Mouse (Mus musculus) 416B (cell line): Measurements from ENCODE around the gene Nek4.
A peak's percentile ranks its signal among the peaks of the same experiment; 100 is the strongest.

Experiments used
- DNase-seq: peaks from one replicate; pipeline ENCODE4 v3.0.0; 2011; ENCODE audit warnings: low read depth

The Nek4 gene

DNA sequence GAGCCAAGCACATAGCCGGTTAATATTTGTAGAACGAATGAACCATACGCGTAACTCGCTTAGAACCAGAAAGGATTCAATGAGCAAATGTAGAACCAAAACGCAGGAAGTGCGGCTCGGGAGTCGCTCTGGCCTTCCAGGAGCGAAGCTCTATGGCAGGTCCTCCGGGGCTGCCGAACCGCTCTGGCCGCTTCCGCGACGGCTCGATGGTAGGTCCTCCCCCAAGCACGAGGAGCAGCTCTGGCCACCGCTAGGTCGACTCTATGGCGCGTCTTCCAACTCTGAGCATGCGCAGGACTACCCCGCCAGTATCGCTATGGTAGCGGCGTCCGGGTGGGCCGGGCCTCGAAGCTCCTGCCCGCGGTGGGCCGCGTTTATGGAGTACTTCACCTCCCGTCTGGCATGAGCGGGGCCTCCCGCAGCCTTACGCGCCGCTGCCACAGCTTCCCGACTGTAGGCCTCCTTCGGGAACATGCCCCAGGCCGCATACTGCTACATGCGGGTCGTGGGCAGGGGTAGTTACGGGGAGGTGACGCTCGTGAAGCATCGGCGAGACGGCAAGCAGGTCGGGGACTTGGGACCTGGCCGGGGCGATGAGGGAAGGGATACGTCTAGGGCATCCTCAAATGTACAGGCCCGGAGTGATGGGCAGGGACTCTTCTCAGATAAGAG is at the start of gene Nek4:
Gene Nek4 (plus strand): TSS at position 224 of the 672 bp plus-strand sequence.
- peak; percentile 98 for DNase-seq

DNA sequence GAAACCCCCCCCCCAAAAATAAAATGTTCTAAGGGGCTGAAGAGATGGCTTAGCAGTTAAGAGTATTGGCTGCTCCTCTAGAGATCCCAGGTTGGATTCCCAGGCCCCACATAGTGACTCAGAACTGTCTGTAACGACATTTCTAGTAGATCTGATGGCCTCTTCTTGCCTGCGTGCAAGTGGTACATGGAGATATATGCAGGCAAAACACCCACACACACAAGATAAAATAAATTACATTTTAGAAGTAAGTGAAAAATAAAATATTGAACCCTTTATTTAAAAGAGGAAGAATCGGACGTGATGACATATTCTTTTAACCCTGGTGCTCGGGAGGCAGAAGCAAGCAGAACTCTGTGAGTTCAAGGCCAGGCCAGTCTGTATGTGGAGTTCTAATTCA is 48.5 kb upstream of the Nek4 start:
- DNase-seq: no peak

DNA sequence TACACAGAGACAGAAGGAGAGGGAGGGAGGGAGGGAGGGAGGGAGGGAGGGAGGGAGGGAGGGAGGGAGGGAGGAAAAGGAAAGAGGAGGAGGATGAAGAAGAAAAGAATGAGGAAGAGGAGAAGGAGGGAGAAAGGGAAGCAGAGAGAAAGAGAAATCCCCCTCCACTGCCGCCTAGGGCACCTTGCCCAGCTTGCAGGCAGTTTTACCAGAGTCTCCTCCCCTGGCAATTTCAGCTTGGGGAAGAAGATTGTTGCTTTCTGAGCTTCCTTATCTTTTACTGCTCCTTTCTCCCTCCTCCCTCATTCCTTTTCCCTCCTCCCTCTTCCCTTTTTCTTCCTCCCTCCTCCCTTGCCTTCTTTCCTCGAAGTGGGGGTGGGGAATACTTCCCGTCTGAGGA is 48.1 kb upstream of the Nek4 start:
- no peak for DNase-seq

DNA sequence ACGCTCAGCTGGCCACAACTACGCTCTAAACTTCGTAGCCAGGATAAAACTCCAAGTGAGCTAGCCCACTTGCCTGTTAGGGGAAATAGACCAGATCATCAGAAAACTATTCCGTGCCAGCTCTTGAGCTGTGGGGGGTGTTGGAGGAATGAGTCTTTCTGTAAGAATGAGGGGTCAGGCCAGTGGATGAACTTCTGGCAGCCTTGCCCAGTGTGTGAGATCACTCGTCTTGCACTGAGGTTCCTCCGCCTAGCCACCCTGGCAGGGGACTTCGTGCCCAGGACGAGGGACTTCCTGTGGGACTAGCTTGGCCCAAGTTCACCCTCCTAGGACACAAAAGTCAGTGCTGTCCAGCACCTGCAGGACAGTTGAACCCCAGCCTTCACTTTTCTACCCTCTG is 46.9 kb upstream of the Nek4 start:
- DNase-seq: no peak

DNA sequence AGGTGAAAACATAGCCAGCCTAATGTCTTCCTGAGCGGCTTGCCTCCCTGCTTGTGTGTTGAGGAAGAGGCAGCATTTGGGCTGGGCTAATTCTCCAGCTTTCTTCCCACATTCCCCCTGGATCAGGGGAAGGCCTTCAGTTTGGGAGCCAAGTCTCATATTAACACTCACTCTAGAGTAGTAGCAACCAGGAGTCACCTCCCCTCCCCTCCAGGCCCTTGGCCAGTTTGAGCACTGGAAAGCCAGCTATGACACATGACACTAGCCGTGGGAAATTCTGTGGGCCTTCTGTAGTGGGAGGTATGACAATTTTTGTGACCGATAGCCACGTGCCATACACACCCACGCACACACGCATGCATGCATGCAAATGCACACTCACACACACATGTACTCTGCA is 45.2 kb upstream of the Nek4 start:
- DNase-seq: no peak

DNA sequence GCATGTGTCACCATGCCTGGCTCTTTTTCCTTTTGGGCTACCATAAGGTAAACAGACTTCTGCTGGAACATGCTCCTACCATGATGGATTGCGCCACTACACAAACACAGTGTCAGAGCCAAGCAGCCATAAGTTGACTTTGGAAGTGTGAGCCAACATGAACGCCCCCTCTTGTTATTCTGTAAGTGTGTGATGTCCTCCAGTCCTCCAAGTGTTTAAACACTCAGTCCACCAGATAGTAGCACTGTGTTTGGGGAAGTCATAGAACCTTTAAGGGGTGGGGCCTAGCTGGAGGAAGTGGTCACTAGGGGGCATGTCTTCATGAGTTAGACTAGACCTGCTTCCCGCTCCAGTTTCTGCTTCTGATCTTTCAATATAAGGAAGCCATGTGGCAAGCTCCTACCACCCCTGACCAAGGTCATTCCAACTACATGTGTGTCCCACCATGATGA is 43.3 kb upstream of the Nek4 start:
- DNase-seq: peak; percentile 72

DNA sequence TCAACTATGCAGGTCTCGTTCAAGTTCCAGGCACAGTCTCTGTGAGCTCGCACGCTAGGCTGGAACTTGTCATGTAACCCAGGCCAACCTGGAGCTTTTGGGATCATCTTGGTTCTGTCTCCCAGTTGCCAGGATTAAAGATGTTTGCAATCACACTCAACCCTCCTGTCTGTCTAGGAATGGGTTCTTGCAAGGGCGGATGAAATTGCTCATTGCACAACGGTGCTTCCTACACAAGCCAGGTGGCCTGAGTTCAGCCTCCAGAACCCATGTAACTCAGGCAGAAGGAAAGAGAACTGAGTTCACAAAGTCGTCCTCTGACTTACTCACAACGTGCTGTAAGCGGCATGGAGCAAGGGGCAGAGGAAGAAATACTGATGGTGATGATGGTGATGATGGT is 40.0 kb upstream of the Nek4 start:
- no peak for DNase-seq

DNA sequence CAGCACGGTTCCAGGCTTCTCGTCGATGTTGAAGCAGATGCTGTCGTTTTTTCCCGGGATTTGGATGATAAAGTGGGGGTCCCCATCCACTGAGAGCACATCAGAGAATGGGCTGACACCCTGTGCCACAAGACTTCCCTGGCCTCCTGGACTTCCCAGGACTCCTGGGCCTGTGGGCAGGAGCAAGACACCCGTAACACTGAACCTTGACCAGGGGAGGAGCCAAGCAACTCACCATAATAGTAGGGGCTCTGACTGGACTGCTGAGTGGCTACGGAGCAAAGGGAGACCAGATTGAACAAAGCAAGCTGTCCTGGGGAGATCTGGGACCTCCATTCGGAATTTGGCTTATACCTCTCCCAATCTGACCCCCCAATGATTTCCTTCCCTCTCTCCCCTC is 38.5 kb upstream of the Nek4 start:
- no peak for DNase-seq

DNA sequence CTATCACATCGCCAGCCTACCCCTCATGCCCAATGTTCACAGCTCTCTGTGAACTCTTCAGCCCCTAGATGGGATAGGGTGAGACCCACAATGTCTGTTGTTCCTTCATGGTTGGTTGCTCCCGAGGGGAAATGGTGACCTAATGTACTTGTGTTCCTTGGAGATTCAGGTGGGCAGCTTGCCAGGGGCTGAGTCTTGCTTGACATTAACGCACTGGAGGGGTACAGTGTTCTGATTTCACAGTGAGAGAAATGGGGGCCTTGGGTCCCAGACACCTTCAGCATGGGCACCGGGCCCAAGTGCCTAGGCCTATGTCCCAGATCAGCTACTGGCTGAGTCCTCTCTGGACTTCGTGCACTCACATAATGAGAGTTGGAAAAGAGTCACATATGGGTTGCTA is 37.8 kb upstream of the Nek4 start:
- no peak for DNase-seq

DNA sequence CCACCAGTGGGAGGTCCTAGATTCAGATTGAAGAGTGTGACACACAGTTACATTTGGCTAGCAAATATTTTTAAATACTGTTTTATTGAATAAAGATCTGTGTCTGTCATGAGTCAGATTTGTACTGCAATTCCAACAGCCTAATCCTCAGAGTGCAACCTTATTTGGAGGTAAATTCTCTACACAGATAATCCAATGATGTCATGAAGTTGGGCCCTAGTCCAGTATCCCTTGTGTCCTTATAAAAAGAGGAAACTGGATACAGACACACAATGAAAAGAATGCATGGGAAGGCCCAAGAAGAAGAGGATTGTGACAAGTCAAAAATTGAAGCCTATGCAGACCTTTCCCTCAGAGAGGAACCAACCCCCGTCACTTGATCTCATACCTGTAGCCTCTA is 34.7 kb upstream of the Nek4 start:
- DNase-seq: no peak

DNA sequence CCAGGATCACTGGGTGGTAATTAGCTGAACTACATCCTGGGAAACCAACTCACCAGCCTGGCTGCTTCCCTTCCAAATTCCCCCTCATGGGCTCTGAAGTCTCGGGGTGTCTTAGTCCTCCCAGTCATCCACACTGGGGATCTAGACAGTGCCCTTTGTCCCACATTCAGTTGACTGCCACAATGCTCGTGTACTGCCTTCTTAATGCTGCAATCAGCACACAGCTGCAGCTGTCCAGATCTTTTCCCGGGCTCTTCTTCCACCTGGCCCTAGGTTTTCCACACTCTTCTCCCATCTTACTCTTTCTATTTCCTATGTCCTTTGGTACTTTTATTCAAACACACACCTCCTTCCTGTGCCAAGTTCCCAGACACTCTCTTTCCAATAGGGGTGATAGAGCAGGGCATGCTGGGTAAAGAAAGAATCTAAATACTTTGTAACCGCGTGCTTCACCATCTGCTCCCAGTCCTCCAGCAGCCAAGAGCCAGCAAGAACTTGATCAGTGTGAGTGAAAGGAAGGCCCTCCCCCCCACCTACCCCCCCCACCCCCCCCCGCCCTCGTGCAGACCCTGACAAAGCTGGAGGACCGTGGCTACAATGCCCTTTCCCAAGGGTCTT is 29.0 kb upstream of the Nek4 start:
- DNase-seq: no peak

DNA sequence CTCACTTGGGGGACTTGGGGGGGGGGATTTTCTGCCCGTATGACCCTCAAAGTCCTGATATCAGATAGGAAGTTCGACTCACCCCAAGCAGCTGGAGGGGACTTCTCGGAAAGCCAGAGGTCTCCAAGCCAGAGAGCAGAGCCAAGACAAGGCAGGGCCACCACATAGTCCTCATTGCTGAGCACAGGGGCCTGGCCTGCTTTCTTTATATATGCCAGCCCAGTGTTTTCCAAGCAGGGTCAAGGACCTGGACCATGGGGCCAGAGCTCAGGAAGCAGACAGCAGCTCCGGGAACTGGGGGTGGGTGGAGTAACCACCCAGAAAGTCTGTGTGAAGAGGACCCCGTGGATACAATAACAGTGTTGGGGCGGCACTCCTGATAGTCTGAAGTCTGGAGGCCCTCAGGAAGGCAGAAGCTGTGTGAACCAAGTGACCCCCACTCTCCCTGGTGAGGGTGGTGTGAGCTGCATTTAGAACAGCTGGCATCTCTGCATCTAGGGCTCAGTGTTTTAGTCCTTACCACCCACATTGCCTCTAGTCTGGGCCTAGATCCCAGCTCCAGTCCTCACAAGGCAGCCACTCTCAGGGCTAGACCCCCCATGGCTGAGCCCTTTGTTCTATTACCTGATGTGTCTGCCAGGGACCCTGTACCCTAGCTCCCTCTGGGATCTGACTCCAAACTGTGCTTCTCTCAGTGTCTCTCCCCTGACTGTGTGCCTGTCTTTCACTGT is 27.6 kb upstream of the Nek4 start, which contains the start of gene Itih3:
Gene Itih3 (minus strand): TSS at position 386 of the 731 bp plus-strand sequence.
- no peak for DNase-seq

DNA sequence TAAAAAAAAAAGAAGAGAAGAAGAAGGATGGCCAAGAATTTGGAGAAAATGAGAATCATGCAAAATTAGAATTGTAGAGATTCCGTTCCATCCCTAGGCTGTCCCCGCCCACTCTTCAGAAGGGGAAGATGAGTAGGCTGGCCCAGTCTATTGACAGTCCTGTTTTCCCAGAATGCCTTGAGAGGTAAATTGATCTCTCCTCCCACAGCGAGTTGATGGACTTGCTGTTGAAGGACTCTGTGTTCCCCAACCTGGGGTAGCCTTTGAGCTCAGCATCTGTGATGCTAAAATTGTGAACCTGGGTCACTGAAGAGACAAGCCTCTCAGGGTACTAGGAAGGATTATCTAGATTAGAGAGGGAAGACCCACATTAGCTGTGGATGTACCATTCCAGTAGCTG is 25.7 kb upstream of the Nek4 start:
- no peak for DNase-seq

DNA sequence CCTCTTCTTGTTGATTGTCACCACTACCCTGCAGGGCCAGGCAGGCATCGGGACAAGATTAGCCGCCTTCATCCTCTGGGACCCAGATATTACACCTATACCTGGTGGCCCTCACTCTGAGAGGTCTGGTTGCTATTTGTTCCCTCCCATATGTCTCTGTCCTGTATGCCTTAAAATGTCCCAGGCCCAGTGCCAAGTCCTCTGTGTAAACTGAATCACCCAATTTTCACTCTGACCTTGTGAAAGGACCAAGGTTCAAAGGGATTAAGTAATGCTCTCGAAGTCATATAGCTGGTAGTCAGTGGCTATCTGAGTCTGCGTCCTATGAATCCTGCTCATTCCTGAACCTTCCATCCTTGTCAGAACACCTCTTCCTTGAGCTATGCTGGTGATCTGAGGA is 20.8 kb upstream of the Nek4 start:
- DNase-seq: no peak

DNA sequence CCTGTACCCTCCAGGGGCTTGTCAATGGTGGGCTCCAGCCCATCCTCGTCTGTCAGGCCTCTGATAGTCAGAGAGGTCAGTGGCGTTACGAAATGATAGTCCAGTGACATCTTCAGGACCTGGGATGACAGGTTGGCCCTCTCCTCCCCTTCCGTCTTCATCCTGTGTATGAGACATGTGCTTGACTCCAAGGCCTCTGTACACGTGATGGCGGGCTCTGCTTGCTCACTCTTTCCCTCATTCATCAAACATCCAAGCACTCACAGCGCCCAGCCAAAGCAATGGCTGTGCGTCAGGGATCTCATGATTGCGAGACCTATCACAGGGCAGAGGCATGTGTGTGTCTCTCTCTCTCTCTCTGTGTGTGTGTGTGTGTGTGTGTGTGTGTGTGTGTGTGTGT is 17.8 kb upstream of the Nek4 start:
- DNase-seq: no peak

DNA sequence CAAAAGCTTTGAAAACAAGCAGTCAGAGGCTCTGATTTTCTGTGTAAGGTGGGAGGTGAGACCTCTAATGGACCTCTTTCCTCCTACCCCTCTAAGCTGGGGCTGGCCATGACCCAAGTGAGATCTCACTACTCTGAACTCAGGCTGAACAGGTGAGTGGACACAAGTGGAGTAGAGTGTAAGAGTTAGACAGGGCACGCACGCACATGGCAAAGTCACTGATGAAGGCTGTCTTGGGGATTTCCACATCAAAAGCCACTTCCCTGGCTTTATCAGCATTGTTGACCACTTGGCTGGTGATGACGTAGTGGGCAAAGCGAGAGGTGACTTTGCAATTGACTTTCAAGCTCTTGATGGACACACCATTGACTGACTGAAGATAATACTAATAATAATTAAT is 8.9 kb upstream of the Nek4 start:
- peak; percentile 65 for DNase-seq

DNA sequence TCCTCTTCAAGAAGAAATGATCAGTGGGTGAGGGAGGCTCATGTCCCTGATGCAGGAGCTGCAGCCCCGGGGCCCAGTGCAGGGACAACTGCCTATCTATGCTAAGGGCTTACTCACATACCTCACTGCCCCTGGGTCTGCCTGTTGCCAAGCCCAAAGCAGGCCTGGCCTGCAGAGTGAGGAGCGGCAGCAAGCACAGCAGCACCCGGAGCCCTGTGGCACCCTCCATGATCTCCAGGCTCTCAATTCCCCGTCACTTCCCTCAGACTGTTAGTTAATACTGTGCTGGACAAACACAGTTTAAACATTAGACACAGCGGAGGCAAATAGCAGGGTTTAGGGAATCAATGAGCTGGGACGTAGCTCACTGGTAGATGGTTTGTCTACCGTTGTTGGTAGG is 8.1 kb upstream of the Nek4 start, which contains the start of gene Itih1:
Gene Itih1 (minus strand): TSS at position 252 of the 400 bp plus-strand sequence.
- no peak for DNase-seq

DNA sequence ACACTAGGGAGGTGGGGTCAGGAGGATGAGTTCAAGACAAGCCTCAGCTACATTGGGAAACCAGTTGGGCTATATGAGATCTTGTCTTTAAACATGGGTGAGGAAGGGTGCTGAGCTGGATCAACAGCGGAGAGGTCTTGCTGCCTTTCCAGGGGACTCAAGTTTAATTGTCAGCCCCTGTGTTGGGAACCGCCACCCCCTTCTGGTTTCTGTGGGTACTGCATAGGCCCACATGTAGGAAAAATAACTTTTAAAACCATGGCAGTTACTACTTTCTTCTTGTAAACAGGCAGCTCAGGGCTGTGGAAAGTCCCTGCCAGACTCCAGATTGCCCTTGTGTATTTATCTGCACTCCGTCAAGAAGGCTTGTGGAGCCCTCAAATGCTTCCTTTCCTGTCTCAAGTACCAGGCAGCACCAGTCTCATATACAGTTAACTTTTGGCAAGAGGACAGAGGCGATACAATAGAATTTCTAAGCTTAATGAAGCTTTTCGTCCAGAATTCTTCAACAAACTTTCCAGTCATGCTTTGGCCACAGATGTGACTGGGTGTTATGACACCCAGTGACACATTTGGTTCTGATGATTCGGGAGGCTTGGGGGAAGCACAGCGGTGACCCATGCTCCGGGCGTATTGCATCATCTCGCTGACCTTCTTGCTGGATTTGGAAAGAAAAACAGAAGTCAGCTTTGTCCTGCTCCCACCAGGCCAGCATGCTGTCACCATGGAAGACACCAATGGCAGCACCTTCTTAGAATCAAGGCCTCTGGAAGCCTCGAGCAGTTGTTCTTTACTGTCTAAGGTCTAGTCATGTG is 7.1 kb upstream of the Nek4 start:
- DNase-seq: peak; percentile 83

DNA sequence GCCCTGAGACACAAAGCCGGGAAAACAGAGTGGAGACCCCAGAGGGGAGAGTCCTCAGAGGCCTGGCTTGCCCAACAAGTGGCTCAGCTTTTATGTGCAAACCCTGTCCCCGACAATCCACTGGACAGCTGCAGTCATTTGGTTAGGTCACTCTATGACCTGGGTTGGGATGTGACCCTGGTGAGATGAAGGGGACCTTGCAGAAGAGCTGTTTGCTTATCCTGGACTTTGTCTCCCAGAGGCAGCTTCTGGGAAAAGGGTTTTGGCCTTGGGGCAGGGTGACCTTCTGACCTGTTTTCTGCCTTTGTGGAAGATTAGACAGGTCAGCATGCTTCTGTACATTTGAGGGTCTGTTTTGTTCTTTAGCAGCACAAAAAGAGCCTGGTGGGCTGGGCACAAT is 6.4 kb upstream of the Nek4 start:
- no peak for DNase-seq

DNA sequence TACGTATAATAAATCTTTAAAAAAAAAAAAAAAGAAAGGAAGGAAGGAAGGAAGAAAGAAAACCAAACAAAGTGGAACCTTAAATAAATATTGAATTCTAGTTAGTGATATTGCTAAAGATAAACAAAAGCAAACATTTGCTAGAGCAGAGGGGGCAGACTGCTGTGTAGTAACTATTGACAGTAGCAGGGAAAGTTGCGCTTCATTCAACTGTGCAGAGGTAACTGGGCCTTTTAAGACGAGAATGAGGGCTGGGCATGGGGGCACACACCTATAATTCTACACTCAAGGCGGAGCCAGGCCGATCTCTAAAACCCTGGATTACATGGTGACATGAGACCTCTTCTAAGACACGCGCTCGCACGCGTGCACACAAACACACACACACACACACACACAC is 1.2 kb upstream of the Nek4 start:
- DNase-seq: no peak

DNA sequence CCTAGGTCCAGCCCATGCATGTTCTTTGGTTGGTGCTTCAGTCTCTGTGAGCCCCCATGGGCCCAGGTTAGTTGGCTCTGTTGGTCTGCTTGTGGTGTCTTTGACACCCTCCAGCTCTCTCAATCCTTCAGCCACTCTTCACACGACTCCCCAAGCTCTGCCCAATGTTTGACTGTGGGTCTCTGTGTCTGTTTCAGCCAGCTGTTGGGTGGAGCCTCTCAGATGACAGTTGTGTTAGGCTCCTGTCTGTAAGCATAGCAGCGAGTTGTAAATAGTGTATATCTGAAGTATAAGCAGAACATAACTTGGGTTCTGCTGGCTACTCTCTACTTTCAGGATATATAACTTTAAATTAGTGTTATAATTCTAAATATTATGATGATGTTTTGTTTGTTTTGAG is 7.3 kb downstream of the Nek4 start:
- no peak for DNase-seq

DNA sequence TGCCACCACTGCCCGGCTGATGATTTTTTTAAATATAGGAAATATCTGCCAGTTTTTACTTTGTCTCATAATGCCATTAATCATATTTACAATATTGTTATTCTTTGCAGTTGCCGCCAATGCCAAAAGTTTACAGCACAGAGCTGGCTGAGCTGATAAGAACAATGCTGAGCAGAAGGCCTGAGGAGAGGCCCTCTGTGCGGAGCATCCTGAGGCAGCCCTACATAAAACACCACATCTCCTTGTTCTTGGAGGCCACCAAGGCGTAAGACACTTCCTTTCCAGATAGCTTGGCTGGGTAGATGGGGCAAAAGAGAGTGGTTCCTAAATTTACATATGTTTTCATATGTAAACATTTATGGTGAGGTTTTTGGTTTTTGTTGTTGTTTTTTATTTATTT is 7.9 kb downstream of the Nek4 start:
- DNase-seq: no peak
